Mouse (Mus musculus) cerebellum, postnatal 36 days (tissue): ENCODE measurements around the gene Dppa4.
A peak's percentile ranks its signal among the peaks of the same experiment; 100 is the strongest.
"Not testable (repeated sequence)": the region's sequence is repeated elsewhere in the genome, so short reads cannot be mapped to it uniquely, and the experiment has no call there.

Experiments
- DNase-seq, 2 experiments: peaks; one replicate each; pipeline ENCODE4 v3.0.0; 2021 to 2022; ENCODE audit warnings: mixed read lengths in 2 of 2

Gene Dppa4

DNA sequence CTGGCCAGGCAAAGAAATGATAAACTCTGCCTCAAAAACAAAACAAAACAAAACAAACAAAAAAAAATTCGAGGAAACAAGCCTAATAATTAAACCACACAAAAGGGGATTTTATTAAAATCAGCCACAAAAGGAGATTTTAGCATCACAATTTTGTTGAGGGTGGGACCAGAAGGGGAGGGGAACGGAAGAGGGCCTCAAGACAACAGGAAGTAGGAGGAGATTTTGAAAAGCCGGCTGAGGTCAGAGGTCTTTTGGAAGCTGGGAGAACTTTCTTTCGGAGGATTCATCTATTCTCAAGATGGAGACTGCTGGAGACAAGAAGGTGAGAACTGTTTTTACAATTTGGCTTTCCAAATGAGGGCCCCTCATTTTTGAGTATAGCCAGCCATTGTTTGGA lies at the start of gene Dppa4:
TSS of gene Dppa4 (plus strand) at position 217 of the 400 bp plus-strand sequence.
- DNase-seq: no peak

DNA sequence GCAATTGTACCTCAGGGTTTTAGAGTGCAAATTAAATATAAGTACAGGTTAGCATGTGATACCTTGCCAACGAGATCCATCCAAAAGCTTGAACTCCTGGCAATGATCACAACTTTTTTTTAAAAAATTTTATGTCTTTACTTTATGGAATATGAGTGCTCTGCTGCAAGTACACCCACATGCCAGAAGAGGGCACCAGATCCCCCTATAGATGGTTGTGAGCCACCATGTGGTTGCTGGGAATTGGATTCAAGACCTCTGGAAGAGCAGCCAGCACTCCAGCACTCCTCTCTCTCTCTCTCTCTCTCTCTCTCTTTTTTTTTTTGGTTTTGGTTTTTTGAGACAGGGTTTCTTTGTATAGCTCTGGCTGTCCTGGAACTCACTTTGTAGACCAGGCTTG lies 48.5 kb upstream of the Dppa4 start:
- no peak for DNase-seq

DNA sequence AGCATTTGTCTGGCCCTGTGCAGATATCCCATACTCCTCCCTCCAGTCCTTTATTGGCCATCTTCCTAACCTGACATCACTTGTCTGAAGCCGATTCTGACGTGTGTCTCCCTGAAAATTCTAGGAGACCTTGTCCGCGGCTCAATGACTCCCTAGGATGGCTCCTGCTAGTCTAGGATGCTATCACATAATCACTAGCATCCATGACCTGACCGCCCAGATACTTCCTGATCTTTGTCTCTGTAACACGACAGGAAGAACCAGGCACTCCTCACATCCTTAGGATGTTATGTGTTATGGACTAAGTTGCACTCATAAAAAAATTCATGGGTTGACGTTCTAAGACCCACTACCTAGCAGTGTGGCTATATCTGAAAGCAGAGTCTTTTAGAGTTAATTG lies 45.9 kb upstream of the Dppa4 start:
- no peak for DNase-seq

DNA sequence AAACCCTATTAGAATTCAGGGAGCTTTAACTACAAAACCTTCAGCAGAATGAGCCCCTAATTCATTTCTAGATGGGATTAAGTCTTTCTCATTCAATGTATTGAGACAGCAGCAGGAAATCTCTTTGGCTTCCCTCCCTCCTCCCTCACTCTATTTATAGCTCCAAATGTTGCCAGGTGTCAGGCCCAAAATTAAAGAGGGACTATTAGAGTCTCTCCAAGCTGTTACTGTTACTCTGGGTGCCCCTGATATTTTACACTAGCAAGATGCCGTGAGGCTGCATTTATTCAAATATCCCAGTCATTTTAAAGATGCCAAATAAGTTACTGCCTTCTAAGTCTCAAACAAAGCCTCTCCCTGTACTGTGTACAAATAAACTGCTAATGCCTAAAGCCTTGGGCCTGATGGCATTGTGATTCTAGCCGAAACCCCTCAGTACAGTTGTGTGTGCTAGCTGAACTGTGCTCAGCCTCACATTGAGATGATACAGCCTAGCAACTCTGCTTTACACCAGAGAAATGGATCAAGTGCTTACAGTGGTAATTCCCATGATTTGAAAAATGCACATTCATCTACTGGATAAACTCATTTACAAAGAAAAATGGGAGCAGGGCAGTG lies 36.4 kb upstream of the Dppa4 start:
- DNase-seq: no peak

DNA sequence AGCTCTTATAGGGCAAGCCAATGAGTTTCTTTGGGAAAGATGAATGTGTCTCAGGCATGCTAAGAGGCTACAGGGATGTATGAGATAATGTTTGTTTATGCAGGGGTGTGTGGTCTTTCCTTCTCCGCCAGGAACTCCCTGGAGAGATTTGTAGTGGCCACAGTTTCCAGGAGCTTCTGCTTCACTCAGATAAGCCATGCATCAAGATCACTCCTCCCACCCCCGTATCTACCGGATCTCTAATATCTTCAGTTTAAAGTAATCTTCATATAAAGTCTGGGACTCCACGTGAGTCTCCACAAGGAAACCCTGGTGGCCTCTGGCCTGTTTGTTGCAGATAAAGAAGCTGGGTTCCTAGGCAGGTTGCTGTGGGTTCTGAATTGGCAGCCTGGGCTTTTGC lies 30.7 kb upstream of the Dppa4 start:
- DNase-seq: no peak

DNA sequence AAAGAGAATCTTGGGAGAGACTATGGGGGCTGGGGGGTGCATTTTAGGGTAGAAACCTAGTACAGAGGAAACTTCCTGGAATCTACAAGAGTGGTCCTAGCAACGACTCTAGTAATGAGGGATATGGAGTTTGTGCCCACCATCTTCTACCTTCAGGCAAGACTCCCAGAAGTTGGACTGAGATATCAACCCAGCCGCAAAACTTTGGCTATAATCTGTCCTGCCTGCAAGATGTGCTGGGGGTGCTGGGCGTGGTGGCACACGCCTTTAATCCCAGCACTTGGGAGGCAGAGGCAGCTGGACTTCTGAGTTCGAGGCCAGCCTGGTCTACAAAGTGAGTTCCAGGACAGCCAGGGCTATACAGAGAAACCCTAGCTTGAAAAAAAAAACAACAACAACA lies 28.9 kb upstream of the Dppa4 start:
- no peak for DNase-seq

DNA sequence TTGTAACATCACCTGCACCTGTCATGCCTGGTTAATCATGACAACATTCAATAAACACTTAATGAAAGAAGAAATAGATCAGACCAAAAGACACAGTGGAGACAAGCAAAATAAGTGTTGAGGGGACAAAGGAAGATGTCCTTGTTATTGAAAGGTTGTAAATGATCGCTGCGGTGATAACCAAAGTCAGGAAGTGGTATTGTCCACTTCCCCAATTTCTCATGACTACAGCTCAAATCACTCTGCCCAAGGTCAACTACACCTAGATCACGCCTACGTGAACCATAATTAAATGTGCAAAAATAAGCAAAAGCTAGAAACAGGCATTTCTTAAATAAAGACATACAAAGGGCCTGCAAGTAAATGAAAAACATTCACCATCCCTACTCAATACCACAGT lies 24.0 kb upstream of the Dppa4 start:
- DNase-seq: no peak

DNA sequence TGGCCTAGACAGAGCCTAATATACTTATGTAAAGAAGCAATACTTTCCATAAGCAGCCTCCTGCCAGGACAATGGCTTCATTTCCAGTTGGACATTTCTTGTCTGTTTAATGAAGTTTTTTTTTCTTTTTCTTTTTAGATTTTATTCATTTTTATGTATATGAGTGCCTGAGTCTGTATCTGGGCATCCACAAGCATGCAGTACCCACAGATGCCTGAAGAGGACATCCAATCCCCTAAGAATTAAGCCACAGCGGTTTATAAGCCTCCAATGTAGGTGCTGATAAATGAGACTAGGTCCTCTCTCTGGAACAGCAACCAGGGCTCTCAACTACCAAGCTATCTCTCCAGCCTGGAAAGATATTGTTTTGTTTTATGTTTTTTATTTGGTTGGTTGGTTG lies 20.6 kb upstream of the Dppa4 start:
- DNase-seq: no peak

DNA sequence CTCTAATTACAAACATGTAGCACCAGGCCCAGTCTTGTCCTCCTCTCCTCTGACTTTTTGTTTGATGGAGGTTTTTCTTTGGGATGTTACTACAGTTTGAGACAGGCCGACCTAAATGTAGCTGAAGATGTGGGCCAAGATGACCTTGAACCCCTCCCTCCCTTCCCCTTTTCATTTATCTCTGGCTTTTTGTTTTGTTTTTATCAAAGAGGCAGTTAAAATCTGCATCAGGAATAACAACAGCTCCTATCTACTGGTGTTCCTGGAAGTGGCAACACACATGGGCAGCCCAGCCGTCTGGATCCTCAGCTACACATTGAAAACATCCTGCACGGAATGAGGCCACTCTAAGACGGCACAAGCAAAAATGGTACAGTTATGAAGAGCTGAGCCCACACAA lies 17.7 kb upstream of the Dppa4 start:
- DNase-seq: no peak

DNA sequence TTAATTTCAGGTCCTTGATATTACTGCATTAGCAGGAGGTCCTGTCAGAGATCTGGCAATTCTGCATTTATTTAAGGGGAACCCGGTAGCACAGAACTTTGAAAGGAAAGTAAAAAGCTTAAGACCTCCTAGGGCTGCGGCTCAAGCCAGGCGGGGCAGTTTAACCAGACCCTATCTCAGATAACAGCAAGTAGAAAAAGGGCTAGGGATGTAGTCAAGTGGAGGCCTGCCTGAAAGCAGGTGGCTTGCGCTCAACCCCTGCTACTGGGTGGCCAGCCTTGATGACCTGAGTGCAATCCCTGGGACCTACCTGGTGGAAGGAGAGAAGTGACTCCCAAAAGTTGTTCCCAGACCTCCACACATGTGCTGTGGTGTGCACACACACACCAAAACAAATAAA lies 6.6 kb upstream of the Dppa4 start:
- DNase-seq: no peak

DNA sequence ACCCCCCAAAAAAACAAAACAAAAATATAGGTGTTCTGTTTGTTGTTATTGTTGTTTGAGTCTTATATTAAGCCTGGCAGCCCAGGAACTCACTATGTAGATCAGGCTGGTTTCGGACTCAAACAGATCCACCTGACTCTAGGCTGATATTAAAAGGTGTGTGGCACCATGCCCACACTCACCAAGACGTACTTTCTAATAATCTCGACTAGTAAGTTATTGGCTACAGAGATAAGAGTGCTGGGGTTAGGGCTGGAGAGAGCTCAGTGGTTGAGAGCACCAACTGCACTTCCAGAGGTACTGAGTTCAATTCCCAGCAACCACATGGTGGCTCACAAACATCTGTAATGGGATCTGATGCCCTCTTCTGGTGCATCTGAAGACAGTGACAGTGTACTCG lies 2.6 kb upstream of the Dppa4 start:
- no peak for DNase-seq

DNA sequence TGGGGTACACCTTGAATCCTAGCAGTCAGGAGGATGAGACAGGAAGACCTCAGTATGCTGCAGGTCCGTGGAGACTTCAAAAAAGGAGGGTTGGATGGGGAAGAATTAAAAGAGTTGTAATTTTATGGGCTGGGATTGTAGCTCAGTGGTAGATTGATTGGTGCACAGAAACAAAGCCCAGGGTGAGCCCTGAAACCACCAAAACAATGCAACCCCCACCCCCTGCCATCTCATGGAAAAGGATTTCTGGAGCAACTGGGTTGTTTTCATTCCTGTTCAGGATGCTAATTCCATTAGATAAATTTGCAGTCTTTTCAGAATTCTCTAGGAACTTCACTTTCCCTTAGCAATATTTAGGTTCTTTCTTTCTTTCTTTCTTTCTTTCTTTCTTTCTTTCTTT lies 732 bp upstream of the Dppa4 start:
- no peak for DNase-seq

DNA sequence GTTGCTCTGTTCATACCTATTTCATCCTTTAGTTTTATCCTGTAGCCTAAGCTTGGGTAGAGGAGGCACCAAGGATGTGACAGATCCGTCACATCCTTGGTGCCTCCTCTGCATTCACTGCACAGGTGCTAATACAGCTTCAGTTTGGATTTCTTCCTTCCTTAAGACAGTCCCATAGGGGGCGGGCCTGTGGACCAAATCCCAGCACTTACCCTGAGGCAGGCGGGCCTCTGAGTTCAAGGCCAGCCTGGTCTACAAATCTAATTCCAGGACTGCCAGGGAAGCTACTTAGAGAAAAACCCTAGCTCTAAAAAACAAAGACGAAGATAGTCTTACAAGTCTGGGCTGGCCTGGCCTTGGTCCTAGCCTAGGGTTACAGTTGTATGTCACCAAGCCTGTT lies 2.0 kb downstream of the Dppa4 start:
- DNase-seq: no peak

DNA sequence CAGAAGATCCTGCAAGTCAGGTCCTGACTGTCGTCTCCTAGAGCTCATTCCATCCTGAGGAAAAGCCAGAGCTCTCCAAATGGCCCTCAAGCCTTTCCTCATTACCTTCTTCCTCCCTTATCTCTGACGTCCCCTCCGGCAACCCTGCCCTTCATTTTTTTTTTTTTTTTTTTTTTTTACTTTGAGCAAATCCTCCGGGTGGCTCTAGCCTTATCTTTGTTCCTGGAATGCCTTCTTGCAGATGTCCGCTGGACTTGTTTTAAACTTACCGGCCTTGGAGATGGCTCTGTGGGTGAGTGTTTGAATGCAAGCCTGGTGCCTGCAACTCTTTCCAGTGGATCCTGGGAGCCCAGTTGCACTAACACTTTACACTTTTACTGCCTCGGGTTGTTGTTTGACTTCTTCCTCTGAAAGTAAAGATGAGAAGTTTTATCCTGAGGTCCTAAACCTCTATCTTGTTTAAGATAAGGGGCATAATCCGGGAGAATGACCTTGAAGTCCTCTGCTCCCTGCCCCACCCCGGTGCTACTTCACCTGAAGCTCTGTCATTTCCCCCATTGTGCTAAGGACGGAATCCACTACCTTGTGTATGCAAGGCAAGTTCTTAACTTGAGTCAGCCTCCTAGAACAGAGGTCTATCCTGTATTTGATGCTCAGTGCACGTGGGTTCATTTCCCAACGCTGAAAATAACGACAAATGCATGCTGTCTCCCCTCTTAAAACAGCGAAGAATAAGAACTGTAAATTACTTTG lies 14.0 kb downstream of the Dppa4 start:
- DNase-seq: no peak

DNA sequence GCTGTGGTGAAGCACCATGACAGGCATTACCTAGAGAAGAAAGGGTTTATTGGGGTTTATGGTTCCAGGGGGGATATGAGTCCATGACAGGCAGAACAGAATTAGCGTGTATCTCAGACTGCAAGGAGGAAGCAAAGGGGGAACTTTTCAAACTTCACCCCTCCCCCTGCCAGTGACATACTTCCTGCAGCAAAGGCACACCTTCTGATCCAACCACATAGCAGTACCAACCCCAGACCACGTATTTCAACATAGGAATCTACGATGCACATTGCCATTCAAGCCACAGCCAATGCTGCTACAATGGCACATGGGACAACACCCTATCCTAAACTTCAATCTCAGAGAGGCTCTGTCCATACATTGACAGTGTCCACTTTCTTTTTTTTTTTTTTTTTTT lies 16.4 kb downstream of the Dppa4 start:
- DNase-seq: no peak

DNA sequence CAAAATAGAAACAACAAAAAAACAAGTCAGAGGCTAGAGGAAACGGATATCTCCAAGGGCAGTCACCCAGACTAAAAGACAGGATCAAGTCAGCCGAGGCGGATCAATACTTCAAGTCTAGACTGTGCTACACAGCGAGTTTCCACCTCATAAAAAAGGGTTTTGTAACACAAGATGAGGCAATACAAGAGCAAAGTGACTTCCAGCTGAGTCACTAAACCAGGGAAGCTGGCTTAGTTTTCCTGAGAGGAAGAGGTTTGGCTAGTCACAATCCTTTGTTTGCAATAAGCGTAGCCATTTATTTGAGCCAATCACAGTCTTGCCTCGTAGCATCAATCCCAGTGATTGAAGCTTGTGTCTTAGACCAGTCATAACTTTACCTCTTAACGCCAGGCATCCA lies 20.0 kb downstream of the Dppa4 start, which contains the start of gene Dppa2:
TSS of gene Dppa2 (plus strand) at position 400 of the 400 bp plus-strand sequence.
- DNase-seq: no peak

DNA sequence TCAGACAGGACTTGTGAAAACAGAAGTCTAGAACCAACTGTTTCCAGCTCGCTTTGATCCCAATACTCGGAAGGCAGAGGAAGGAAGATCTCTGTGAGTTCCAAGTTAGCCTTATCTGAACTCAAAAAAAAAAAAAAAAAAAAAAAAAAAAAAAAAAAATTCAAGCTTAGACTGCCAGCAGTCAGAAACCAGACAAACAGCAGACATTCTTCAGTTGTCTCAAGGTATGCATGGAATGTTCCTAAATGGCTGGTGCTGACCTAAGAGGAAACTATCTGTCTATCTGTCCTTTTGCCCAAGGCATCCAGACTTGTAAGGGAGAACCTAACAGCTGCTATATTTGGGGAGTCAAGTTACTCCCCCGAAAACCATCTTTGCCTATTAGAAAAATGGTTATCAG lies 20.4 kb downstream of the Dppa4 start:
- no peak for DNase-seq

DNA sequence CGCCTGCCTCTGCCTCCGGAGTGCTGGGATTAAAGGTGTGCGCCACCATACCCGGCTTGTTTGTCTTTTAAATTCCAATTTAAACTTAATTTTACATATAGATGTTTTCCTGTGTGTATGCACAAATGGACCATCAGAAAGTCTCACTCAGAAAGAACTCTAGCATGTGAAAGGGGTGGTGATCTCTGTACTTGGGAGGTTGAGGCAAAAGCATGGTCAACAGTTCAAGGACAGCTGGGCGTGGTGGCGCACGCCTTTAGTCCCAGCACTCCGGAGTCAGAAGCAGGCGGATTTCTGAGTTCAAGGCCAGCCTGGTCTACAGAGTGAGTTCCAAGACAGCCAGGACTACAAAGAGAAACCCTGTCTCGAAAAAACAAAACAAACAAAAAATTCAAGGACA lies 25.4 kb downstream of the Dppa4 start:
- not testable (repeated sequence) for DNase-seq

DNA sequence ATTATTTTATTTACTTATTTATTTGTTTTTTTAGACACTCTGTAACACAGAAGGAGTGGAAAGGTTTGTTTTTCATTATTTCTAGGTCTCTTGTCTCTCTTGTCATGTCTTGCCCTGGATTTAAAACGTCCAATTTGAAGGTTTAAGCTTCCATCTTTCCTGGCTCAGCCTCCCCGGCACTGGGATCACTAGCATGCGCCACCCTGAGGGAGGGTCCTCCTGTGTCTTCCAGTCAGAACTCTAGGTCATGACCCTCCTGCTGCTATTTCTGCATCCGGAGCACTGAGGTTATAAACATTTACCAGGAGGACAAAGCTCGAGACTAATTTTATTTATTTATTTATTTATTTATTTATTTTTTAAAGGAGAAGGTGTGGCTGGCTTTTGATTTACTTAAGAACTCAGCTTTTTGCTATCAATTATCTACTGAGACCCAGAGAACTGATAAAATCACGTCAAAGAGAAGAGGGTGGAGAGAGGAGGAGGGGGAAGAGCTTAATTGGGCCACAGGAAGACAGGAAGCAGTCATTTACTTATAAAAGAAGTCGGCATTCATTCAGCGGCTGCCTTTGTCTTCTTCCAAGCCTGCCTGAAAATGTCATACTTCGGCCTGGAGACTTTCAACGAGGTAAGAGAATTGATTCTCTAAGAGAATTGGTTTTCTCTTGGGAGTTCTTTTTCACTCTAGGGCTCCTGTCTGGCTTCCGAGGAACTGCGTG lies 26.5 kb downstream of the Dppa4 start:
- no peak for DNase-seq

DNA sequence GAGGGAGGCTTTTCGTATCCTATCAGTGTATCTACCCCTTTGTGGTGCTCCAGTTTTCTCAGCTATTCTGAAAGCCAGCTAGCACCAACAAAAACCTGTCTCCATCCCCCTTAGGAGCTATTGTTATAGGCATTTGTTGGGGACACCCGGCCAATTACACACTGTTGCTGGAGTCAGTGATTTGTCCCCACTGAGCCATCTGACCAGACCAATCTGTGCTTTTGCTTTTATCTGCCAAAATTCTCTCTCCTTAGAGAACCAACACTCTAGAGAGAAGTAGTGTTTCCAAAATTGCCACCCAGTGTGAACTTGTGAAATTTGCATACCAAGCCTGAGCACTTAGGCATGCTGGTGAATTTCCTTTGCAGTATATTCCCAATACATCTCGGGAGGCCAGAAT lies 31.8 kb downstream of the Dppa4 start:
- peak; percentile 13 to 37 for DNase-seq

DNA sequence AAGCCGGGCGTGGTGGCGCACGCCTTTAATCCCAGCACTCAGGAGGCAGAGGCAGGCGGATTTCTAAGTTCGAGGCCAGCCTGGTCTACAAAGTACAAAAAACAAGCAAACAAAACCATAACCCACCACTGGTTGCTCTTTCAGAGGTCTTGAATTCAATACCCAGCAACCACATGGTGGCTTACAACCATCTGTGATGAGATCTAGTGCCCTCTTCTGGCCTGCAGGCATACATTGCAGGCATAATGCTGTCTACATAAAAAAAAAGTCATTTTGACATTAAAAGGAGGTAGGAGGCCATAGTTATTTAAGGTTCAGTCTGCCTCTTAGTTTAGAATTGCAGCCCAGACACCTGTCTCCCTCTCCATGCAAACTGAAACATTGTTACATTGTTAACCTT lies 37.2 kb downstream of the Dppa4 start:
- no peak for DNase-seq

DNA sequence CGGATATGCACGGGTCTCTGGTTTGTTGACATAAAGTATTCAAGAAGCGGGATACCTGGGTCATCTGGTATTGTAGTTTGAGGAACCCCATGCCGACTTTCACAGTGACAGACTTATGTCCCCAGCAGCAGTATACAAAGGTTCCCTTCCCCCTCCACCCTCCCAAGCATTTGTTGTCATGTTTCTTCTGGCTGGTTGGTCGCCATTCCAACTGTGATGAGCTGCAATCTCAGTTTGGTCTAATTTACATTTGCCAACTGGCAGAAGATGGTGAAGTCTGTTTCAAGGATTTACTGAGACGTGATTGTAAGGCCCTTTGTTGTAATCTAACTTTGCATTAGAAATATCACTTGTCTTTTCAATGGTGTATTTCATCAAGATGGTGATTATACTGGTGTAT lies 39.6 kb downstream of the Dppa4 start:
- DNase-seq: peak in 1 of 2 experiments; percentile 15

DNA sequence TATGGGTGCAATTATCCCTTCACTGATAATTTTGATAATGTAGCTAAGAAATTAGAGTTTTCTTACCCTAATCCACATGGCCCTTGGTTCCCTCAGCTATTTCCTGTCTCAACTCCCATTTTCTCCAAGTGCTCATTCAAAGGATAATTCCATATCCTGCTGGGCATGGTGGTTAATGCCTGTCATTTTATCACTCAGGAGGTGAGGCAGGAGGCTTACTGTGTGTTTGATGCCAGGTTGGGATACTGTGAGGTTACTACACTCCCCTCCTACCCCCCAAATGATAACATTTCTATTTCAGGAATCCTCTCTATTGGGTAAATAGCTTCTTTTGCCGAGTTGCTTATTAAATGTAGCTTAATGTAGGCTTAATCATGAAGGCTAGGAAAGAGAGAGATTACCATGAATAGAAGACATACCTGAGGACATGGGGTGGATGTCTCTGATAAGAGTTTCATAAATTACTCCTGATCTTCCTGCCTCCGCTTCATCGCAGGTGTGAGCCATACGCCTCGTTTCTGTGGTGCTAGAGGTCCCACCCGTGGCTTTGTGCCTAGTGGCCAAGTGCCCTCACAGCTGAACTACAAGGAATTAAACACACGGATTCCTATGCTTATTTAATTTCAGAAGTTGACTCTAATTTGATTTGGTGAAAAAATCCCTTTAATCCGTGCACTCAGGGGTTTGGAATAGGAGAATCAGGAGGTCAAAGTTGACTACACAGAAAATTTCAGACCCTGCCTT lies 40.2 kb downstream of the Dppa4 start:
- DNase-seq: no peak
